Mouse (Mus musculus) hindbrain, embryonic 16.5 days (tissue): Measurements from ENCODE around the gene Mrtfa. TPM values are rescaled to one million over a fixed set of nuclear protein-coding genes. Genes with fewer than 3 reads are reported as not detected.

ENCODE experiments used
- ATAC-seq: fragments of 200-750 bp; cut with Nextera tagmentation; 2 replicates; pipeline ENCODE4 v1.8.0; 2017; ENCODE audit warnings: moderate TSS enrichment, moderate library complexity
- H3K27ac ChIP-seq: fragments of 300-500 bp; sonication (generic); 2 replicates; pipeline ENCODE4 v1.5.1; 2014; ENCODE audit warnings: low read depth, mild to moderate bottlenecking, control low read depth, low read length, moderate library complexity
- H3K27me3 ChIP-seq: fragments of 300-500 bp; sonication (generic); replicated peaks from 2 replicates; pipeline ENCODE4 v1.6.1; 2014; ENCODE audit warnings: low read length; ENCODE audit not compliant: control insufficient read depth, insufficient read depth
- H3K36me3 ChIP-seq: fragments of 300-500 bp; sonication (generic); 2 replicates; pipeline ENCODE4 v1.6.1; 2014; ENCODE audit warnings: mild to moderate bottlenecking, low read length, moderate library complexity, mixed read lengths; ENCODE audit not compliant: control insufficient read depth, insufficient read depth
- H3K4me1 ChIP-seq: fragments of 300-500 bp; sonication (generic); 2 replicates; pipeline ENCODE4 v1.6.1; 2014; ENCODE audit warnings: low read depth, low read length; ENCODE audit not compliant: control insufficient read depth, insufficient read depth
- H3K4me2 ChIP-seq: fragments of 300-500 bp; sonication (generic); 2 replicates; pipeline ENCODE4 v1.6.1; 2014; ENCODE audit warnings: mild to moderate bottlenecking, low read length, control low read depth, moderate library complexity
- H3K4me3 ChIP-seq: fragments of 300-500 bp; sonication (generic); 2 replicates; pipeline ENCODE4 v1.5.1; 2014; ENCODE audit warnings: mild to moderate bottlenecking, low read length, control low read depth, moderate library complexity
- H3K9ac ChIP-seq: fragments of 300-500 bp; sonication (generic); 2 replicates; pipeline ENCODE4 v1.6.1; 2014; ENCODE audit warnings: low read depth, mild to moderate bottlenecking, control low read depth, low read length, moderate library complexity
- H3K9me3 ChIP-seq: fragments of 300-500 bp; sonication (generic); 2 replicates; pipeline ENCODE4 v1.6.1; 2014; ENCODE audit warnings: mild to moderate bottlenecking, low read length, moderate library complexity; ENCODE audit not compliant: control insufficient read depth
- WGBS: fragments of 180-500 bp; shearing (Covaris S2); extraction: QIAGEN DNeasy Blood & Tissue Kit; methylation state at CpG from one replicate; pipeline ENCODE4 v1.1.7; 2014; 5-methylcytosine and 5-hydroxymethylcytosine counted together
- polyA plus RNA-seq: library from polyadenylated mRNA; unstranded; fragments of >200 nt; fragmentation: Nextera tagmentation; extraction: Ambion mirVana; gene quantifications from 2 replicates; pipeline ENCODE4 v1.2.1, GENCODE M21; 2015

The Mrtfa gene
- polyA plus RNA-seq, 1 experiment from 2014 or later, result 24.1 TPM

GRCm38 (mm10) chr15:81016488-81016887, 174.1 kb downstream of the Mrtfa start:
- peaks cover 43% of the 10 kb centered on the region for H3K36me3 ChIP-seq
- no peaks in the 10 kb centered on the region for H3K27me3 ChIP-seq
- ATAC-seq, result no peak
- WGBS, result 93% methylated on average over 10 of the region's 10 CpGs
- H3K9me3 ChIP-seq, result no peaks in the 10 kb centered on the region
- no peak overlapping the region for H3K4me2 ChIP-seq
- no peak overlapping the region for H3K9ac ChIP-seq
- H3K27ac ChIP-seq, result no peak overlapping the region
- H3K4me1 ChIP-seq, result no peaks in the 10 kb centered on the region
- H3K4me3 ChIP-seq, result no peak overlapping the region

- Histone ChIP-seq H3K36me3 (peaks cover 43% of the 10 kb centered on the region), H3K9me3 (no peaks in the 10 kb centered on the region), H3K4me1 (no peaks in the 10 kb centered on the region), H3K9ac (no peak overlapping the region), H3K4me2 (no peak overlapping the region), H3K27me3 (no peaks in the 10 kb centered on the region), H3K27ac (no peak overlapping the region), H3K4me3 (no peak overlapping the region)
- WGBS, result 93% methylated on average over 5 of the region's 5 CpGs
- ATAC-seq, result no peak
Observed at GRCm38 (mm10) chr15:81015068-81015744, 175.4 kb downstream of the Mrtfa start.

GRCm38 (mm10) chr15:81013186-81013585, 177.4 kb downstream of the Mrtfa start:
- 94% methylated on average over 7 of the region's 7 CpGs for WGBS
- no peak overlapping the region for H3K9ac ChIP-seq
- H3K36me3 ChIP-seq, result peaks cover 49% of the 10 kb centered on the region
- no peaks in the 10 kb centered on the region for H3K4me1 ChIP-seq
- H3K27me3 ChIP-seq, result no peaks in the 10 kb centered on the region
- H3K4me2 ChIP-seq, result no peak overlapping the region
- no peaks in the 10 kb centered on the region for H3K9me3 ChIP-seq
- no peak overlapping the region for H3K4me3 ChIP-seq
- no peak overlapping the region for H3K27ac ChIP-seq
- no peak for ATAC-seq

GRCm38 (mm10) chr15:81012359-81012758, 178.2 kb downstream of the Mrtfa start:
- WGBS, result 92% methylated on average over 4 of the region's 4 CpGs
- H3K9ac ChIP-seq, result no peak overlapping the region
- no peaks in the 10 kb centered on the region for H3K4me1 ChIP-seq
- H3K9me3 ChIP-seq, result no peaks in the 10 kb centered on the region
- no peak overlapping the region for H3K27ac ChIP-seq
- peaks cover 46% of the 10 kb centered on the region for H3K36me3 ChIP-seq
- H3K4me3 ChIP-seq, result no peak overlapping the region
- no peaks in the 10 kb centered on the region for H3K27me3 ChIP-seq
- no peak overlapping the region for H3K4me2 ChIP-seq
- no peak for ATAC-seq

GRCm38 (mm10) chr15:81011523-81011922, 179.0 kb downstream of the Mrtfa start:
- H3K4me3 ChIP-seq, result no peak overlapping the region
- H3K36me3 ChIP-seq, result peaks cover 44% of the 10 kb centered on the region
- no peaks in the 10 kb centered on the region for H3K4me1 ChIP-seq
- H3K27me3 ChIP-seq, result no peaks in the 10 kb centered on the region
- 83% methylated on average over 3 of the region's 3 CpGs for WGBS
- no peak overlapping the region for H3K4me2 ChIP-seq
- no peak for ATAC-seq
- no peaks in the 10 kb centered on the region for H3K9me3 ChIP-seq
- no peak overlapping the region for H3K9ac ChIP-seq
- H3K27ac ChIP-seq, result no peak overlapping the region

GRCm38 (mm10) chr15:81010114-81010513, 180.4 kb downstream of the Mrtfa start:
- no peak overlapping the region for H3K27ac ChIP-seq
- no peaks in the 10 kb centered on the region for H3K4me1 ChIP-seq
- no peak overlapping the region for H3K4me3 ChIP-seq
- ATAC-seq, result no peak
- H3K27me3 ChIP-seq, result no peaks in the 10 kb centered on the region
- WGBS, result 69% methylated on average over 7 of the region's 7 CpGs
- no peak overlapping the region for H3K9ac ChIP-seq
- H3K4me2 ChIP-seq, result no peak overlapping the region
- H3K9me3 ChIP-seq, result no peaks in the 10 kb centered on the region
- peaks cover 42% of the 10 kb centered on the region for H3K36me3 ChIP-seq

- Histone ChIP-seq H3K4me3 (no peak overlapping the region), H3K4me2 (no peak overlapping the region), H3K27ac (no peak overlapping the region), H3K4me1 (no peaks in the 10 kb centered on the region), H3K9me3 (no peaks in the 10 kb centered on the region), H3K36me3 (peaks cover 41% of the 10 kb centered on the region), H3K9ac (no peak overlapping the region), H3K27me3 (no peaks in the 10 kb centered on the region)
- ATAC-seq, result no peak
- WGBS, result 64% methylated on average over 10 of the region's 10 CpGs
Observed at GRCm38 (mm10) chr15:81008689-81009123, 181.9 kb downstream of the Mrtfa start.

GRCm38 (mm10) chr15:81007905-81008304, 182.7 kb downstream of the Mrtfa start:
- no peaks in the 10 kb centered on the region for H3K27me3 ChIP-seq
- H3K27ac ChIP-seq, result no peak overlapping the region
- H3K9me3 ChIP-seq, result no peaks in the 10 kb centered on the region
- H3K9ac ChIP-seq, result no peak overlapping the region
- H3K4me3 ChIP-seq, result no peak overlapping the region
- H3K36me3 ChIP-seq, result peaks cover 37% of the 10 kb centered on the region
- WGBS, result 90% methylated on average over 8 of the region's 8 CpGs
- no peak overlapping the region for H3K4me2 ChIP-seq
- no peaks in the 10 kb centered on the region for H3K4me1 ChIP-seq
- no peak for ATAC-seq

GRCm38 (mm10) chr15:81007339-81007738, 183.2 kb downstream of the Mrtfa start:
- ATAC-seq, result no peak
- Histone ChIP-seq H3K27me3 (no peaks in the 10 kb centered on the region), H3K4me1 (no peaks in the 10 kb centered on the region), H3K27ac (no peak overlapping the region), H3K9ac (no peak overlapping the region), H3K4me3 (no peak overlapping the region), H3K9me3 (no peaks in the 10 kb centered on the region), H3K4me2 (no peak overlapping the region), H3K36me3 (peaks cover 31% of the 10 kb centered on the region)
- WGBS, result 96% methylated on average over 9 of the region's 9 CpGs
